In genomic region chr12:55433802-55434435, GRCm38 (mm10) we compare ENCODE assay signal across 8 mouse cellular contexts. TPM values are rescaled to one million over a fixed set of nuclear protein-coding genes. Genes with fewer than 3 reads are reported as not detected.
DNase-seq lines count a peak whose midpoint lies in the region; ATAC-seq and TF ChIP-seq lines count a peak whose summit lies in the region.

No protein-coding gene starts in this region.

- TF ChIP-seq CTCF in E14TG2a.4 (conservative IDR thresholded peaks at IDR 0.05; ENCODE audit: low read length): no peak

- peak overlapping the region; percentile 47; the same call in 1 of the 2 replicates for H3K27ac ChIP-seq in heart, embryonic 11.5 days (ENCODE audit: low read depth, low read length)
- peak overlapping the region; percentile 28; the same call in 1 of the 2 replicates for H3K27ac ChIP-seq in embryonic facial prominence, embryonic 13.5 days
- no peak overlapping the region for H3K27ac ChIP-seq in midbrain, embryonic 10.5 days (replicated peaks)

- WGBS in heart, embryonic 11.5 days (ENCODE audit: insufficient replicate concordance): 40% methylated on average over 8 of the region's 8 CpGs
- 39% methylated on average over 8 of the region's 8 CpGs for WGBS in embryonic facial prominence, embryonic 13.5 days
- WGBS in midbrain, embryonic 10.5 days: 46% methylated on average over 8 of the region's 8 CpGs

- peaks cover 23% of the 10 kb centered on the region for H3K4me1 ChIP-seq in heart, embryonic 11.5 days (ENCODE audit: control insufficient read depth, insufficient read depth, low read length)
- peaks cover 71% of the 10 kb centered on the region for H3K4me1 ChIP-seq in E14TG2a.4 (replicated peaks; ENCODE audit: low read depth, low read length)
- H3K4me1 ChIP-seq in embryonic facial prominence, embryonic 13.5 days: peaks cover 28% of the 10 kb centered on the region
- H3K4me1 ChIP-seq in midbrain, embryonic 10.5 days: peaks cover 25% of the 10 kb centered on the region

- DNase-seq in heart, postnatal 4 days: no peak
- peak; percentile 40 for DNase-seq in lung, postnatal 25 days (ENCODE audit: low spot score)
- no peak for DNase-seq in midbrain, embryonic 10.5 days (ENCODE audit: low spot score)
- no peak for DNase-seq in adrenal gland, postnatal 14 days
- no peak for DNase-seq in gastrocnemius, postnatal 4 days (ENCODE audit: low spot score in 2 of 2)

- no peak overlapping the region for H3K4me3 ChIP-seq in heart, embryonic 11.5 days (ENCODE audit: low read depth, low read length)
- peak overlapping the region; percentile 57 for H3K4me3 ChIP-seq in E14TG2a.4 (replicated peaks; ENCODE audit: low read length)
- H3K4me3 ChIP-seq in embryonic facial prominence, embryonic 13.5 days: no peak overlapping the region
- no peak overlapping the region for H3K4me3 ChIP-seq in midbrain, embryonic 10.5 days

- H3K27me3 ChIP-seq in heart, embryonic 11.5 days (ENCODE audit: control insufficient read depth, insufficient read depth, low read length): no peaks in the 10 kb centered on the region
- H3K27me3 ChIP-seq in E14TG2a.4 (ENCODE audit: insufficient read depth, low read length): no peaks in the 10 kb centered on the region
- no peaks in the 10 kb centered on the region for H3K27me3 ChIP-seq in embryonic facial prominence, embryonic 13.5 days
- no peaks in the 10 kb centered on the region for H3K27me3 ChIP-seq in midbrain, embryonic 10.5 days (ENCODE audit: low read depth, poor library complexity, severe bottlenecking)

- no peak for ATAC-seq in heart, embryonic 11.5 days (replicated peaks; ENCODE audit: insufficient number of reproducible peaks, low FRiP score, low TSS enrichment)
- no peak for ATAC-seq in embryonic facial prominence, embryonic 13.5 days (ENCODE audit: insufficient number of reproducible peaks, insufficient read depth, low FRiP score, low TSS enrichment, low read depth)

- 0 out of 2 replicates have a peak, but pooled peaks cover 3% of the 10 kb centered on the region for H3K9me3 ChIP-seq in heart, embryonic 11.5 days (replicated peaks; ENCODE audit: control insufficient read depth, low read length)
- H3K9me3 ChIP-seq in E14TG2a.4 (ENCODE audit: low read length): no peaks in the 10 kb centered on the region
- peaks cover 3% of the 10 kb centered on the region; the same call in 1 of the 2 replicates for H3K9me3 ChIP-seq in embryonic facial prominence, embryonic 13.5 days
- no peaks in the 10 kb centered on the region for H3K9me3 ChIP-seq in midbrain, embryonic 10.5 days (replicated peaks)

- H3K36me3 ChIP-seq in heart, embryonic 11.5 days (ENCODE audit: control insufficient read depth, insufficient read depth, low read length): no peaks in the 10 kb centered on the region
- no peaks in the 10 kb centered on the region for H3K36me3 ChIP-seq in E14TG2a.4 (ENCODE audit: insufficient read depth, low read length)
- H3K36me3 ChIP-seq in embryonic facial prominence, embryonic 13.5 days: no peaks in the 10 kb centered on the region
- H3K36me3 ChIP-seq in midbrain, embryonic 10.5 days: no peaks in the 10 kb centered on the region

- no peak overlapping the region for H3K4me2 ChIP-seq in heart, embryonic 11.5 days
- peak overlapping the region; percentile 26 for H3K4me2 ChIP-seq in embryonic facial prominence, embryonic 13.5 days

- no peak overlapping the region for H3K9ac ChIP-seq in heart, embryonic 11.5 days (ENCODE audit: low read depth, low read length)
- no peak overlapping the region for H3K9ac ChIP-seq in embryonic facial prominence, embryonic 13.5 days

RNA-seq across cellular contexts. Expression of gene Psma6, which starts 49.9 kb away (rescaled TPM):
- polyA plus RNA-seq in heart, embryonic 11.5 days (2014; fragmentation: Nextera tagmentation; extraction: Ambion mirVana): 336 and 340 TPM in 2 replicates
- 100 to 1,000 TPM; 192 to 195 TPM for total RNA-seq in heart, postnatal 4 days (2021)
- 440 and 454 TPM in 2 replicates for polyA plus RNA-seq in embryonic facial prominence, embryonic 13.5 days (2015; fragmentation: Nextera tagmentation; extraction: Ambion mirVana)
- polyA plus RNA-seq in midbrain, embryonic 10.5 days (2016; fragmentation: Nextera tagmentation; extraction: Ambion mirVana): 496 and 514 TPM in 2 replicates
- 226 and 253 TPM in 2 replicates for total RNA-seq in adrenal gland, postnatal 14 days (2021)
- 100 to 1,000 TPM; 240 to 247 TPM for total RNA-seq in gastrocnemius, postnatal 4 days (2021)

RNA-seq across cellular contexts. Expression of gene Nfkbia, which starts 58.5 kb away (rescaled TPM):
- polyA plus RNA-seq in heart, embryonic 11.5 days (2014; fragmentation: Nextera tagmentation; extraction: Ambion mirVana): 42.6 and 52.2 TPM in 2 replicates
- total RNA-seq in heart, postnatal 4 days (2021): 10 to 100 TPM; 31.4 to 34.2 TPM
- polyA plus RNA-seq in embryonic facial prominence, embryonic 13.5 days (2015; fragmentation: Nextera tagmentation; extraction: Ambion mirVana): 117 and 126 TPM in 2 replicates
- 39.0 and 43.8 TPM in 2 replicates for polyA plus RNA-seq in midbrain, embryonic 10.5 days (2016; fragmentation: Nextera tagmentation; extraction: Ambion mirVana)
- 95.5 and 107 TPM in 2 replicates for total RNA-seq in adrenal gland, postnatal 14 days (2021)
- 10 to 100 TPM; 37.1 to 46.5 TPM for total RNA-seq in gastrocnemius, postnatal 4 days (2021)
